Mouse (Mus musculus) cerebellum, adult 9-11 months (tissue): ENCODE measurements around the gene Atf1.

Experiments
- DNase-seq: peaks from one replicate; pipeline ENCODE4 v3.0.0; 2022

The Atf1 gene

DNA sequence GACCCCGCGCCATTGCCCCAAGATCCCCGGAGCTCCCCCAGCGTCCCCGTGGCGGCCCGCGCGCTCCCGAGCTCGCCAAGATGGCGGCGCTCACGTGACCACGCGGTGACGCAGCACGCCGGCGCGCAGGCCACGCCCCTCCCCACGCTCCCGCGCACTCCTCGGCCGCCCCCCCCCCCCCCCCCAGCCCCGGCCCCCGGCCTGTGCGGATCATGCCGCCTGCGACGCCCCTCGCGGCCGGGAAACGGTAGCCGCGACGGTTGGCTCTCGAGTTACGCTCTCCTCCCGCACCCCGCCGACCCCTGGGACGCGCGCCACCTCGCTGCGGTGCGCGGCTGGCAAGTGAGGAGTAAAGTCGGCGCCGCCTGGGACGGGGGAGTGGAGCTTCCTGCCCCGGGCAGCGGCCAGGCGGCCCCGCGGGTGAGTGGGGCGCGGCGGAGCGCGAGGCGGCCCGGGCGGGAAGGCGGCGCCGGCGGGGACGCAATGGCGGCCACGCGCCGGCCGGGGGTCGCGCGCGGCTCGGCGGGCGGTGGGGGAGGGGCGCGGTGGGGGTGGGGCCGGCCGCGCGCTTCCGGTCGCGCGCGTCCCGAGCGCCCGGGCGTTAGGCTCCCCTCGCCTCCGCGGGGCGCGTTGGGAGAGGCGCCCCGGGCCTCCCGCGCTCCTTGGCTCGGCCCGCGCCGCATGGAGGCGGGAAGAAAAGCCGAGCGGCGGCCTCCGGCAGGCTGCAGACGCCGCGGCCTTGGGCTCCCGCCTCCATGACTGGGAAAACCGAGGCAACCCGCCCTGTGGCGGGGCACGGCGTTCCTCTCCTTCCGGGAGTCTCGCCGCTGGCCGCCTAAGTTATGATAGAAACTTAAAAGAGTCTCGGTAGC, at the start of gene Atf1:
Gene Atf1, plus strand, starts transcription at position 157 of the 872 bp plus-strand sequence.
- peak; percentile 92 for DNase-seq

DNA sequence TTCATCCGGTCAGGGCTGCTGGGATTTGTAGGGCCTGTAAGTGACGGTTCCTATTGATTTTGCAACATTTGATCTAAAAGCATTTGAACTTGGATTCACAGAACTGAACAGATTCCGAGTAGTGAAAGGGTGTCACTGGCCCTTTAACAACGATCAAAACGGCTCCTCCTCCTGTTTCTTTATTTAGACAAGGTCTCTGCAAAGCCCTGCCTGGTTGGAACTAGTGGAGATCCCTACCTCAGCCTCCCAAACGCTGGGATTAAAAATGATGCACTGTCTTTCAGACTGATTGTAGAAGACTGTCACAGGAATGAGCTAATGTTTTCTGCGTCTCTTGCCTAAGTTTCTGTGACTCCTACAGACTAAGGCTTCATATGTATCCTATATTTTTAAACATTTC, 49.1 kb upstream of the Atf1 start:
- no peak for DNase-seq

DNA sequence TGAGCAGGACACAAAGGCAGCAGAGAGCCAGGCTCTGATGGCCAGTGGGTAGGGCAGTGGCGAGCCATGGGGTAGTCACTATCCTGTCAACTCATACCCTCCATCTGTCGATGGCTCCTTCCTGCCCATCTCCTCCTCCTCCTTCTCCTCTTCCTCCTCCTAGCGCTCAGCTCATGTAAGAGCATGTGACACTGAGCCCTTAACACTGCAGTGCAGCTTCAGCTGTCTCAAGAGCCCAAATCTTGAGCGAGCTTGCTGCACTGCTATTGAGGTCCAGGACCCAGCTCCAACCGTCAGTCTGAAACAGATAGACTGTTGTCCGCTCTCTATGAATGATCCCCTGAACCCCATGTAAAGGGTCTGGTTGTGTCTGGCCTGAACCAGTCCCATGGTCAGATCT, 47.9 kb upstream of the Atf1 start:
- DNase-seq: no peak

DNA sequence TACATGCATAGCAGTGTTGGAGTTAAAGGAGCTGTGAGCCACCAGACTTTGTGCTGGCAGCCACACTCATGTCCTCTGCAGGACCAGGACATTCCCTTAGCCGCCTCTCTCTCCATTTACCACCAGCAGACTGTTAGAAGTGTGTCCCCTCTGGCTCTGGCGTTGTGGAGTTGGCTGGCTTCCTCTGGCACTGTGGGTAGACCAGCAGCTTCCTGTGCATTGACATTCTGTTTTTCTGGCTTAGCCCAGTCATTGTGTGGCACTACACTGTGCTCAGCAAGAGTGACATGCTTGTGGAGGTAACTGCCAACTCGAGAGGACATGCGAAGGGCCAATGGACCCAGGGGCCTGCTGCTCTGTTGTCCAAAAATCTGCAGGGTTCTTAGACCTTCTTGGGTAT, 47.4 kb upstream of the Atf1 start:
- peak; percentile 92 for DNase-seq

DNA sequence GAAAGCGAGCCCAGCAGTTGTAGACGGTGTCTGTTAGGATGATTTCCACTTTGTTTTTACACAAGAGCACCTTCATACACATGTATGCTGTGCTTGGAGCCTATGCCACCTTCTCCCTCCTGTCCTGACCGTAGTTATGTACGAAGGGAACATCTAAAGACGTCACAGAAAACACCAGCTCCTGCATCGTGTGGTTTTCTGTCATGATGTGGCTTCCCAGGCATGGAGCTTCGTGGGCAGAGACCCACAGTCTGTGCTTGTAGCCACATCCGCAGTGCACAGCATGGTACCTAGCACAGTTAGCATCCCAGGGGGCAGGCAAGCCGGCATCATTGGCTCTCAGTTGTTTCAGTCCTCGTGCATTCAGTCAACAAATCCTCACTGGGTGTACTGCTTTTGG, 45.8 kb upstream of the Atf1 start:
- no peak for DNase-seq

DNA sequence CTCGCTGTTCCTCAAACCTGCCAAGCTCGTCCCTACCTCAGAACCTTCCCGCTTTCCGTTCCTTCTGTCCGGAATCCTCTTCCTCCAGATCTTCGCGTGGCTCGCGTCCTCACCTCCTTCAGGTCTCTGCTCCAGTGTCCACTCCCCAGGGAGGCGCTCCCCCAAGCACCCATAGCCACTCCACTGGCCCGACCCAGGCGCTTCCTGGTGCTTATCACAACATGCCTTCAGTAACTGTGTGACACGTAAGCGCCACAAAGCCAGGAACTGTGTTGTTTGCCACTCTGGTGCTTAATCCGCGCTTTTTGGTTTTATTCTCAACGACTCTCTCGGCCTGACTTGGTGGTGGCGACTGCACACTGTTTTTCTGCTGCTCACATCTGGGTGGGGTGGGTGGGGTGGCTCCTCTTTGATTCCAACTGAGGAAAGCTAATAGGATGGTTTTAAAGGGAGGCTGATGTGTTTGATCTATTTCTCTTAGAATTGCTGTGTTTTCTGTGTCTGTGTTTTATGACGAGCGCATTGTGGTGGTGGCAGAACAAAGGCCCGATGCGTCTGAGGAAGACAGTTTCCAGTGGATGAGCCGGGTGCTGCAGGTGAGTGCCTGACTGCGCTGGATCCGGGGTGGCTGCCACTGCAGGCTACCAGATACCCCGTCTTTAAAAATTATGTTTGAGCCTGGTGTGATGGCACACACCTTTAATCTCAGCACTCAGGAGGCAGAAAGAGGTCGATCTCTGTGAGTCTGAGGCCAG, 44.9 kb upstream of the Atf1 start:
- DNase-seq: no peak

DNA sequence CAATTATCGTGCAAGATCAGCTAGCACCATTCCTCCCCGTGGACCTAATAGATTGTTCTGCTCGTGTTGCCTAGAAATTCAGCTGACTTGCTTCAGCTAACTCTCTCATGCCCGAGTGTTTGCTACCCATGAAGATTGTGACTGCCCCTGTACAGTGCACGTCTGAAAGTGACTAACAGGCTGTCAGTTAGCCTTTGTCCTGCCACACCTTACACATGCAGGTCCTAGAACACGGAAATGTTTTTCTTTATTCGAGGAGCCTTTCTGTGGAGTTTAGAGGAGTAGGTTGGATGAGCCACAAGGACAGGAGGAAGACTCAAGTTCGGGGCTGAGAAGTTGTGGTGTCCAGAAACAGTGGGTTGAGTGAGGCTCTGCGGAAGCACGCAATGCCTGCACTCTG, 44.1 kb upstream of the Atf1 start:
- DNase-seq: no peak

DNA sequence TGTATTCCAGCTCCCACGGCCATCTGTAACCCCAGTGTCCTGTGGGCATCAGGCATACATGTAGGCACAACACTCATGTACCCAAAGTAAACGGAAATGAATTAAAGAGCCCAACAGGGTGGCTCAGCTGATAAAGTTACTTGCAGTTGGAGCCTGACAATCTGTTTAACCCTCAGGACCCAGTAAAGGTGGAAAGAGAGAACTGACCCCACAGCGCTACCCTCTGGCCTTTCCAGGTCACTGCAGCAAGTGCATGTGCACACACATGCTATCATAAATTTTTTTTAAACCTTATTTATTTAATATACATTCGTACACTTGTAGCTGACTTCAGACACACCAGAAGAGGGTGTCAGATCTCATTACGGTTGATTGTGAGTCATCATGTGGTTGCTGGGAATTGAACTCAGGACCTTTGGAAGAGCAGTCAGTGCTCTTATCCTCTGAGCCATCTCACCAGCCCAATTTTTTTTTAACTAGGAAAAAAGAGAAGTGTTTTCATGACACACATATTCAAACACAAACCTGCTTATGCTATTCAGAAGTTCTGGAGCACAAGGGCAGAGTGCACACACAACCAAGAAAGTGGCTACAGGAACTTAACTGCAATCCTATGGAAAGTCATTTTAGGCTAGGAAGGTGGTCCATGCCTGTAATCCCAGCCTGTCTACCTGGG, 42.7 kb upstream of the Atf1 start:
- DNase-seq: no peak

DNA sequence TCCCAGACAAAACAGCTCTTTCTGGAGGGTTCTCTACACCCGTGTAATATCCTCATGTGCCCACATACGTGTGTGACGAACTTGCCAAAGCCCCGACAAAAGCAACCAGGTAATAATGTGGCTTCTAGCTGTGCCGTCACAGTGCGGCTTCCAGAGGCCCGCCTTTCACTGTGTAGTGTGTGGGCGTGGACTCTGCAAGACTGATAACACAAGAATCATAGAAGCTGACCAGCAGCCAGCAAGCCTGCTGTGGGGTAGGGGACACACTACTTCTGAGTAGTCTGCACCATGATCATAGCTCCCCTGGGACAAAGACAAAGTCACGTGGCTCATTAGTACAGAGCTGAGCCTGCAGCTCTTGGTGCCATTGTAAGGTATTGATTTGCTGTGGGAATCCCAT, 41.4 kb upstream of the Atf1 start:
- DNase-seq: no peak

DNA sequence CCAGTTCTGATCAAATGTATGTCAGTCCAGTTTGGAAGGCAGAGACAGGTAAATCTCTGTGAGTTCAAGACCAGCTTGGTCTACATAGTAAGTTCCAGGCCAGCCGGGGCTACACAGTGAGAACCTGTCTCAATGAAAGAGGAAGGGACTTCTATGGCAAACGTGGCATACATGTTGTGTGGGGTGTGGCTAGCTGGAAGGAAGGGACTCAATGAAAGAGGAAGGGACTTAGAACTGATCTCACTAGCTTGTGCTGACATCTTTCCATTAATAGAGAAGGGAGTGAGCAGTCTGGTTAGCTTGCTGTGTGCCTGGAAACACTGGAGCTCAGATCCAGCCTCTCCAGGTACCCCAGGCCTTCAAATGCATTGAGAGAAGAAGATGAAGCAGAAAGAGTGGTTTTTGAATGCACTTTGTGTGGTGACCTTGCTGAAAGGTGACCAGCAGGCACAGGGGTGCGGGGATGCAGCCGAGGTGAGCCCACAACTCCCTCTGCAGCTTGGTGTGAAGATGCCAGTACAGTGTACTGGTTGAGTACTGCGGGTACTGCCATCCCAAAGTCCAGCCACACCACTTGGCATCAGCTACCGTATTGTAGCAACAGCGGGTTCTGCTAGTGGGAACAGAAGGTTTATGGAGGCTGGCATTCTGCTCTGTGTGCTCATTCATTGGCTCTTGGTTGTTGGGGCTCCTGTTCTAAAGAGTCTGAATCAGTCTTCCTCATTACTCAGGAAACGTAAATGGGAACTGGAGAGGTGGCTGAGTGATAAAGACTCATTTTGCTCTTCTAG, 40.5 kb upstream of the Atf1 start:
- peak; percentile 39 for DNase-seq

DNA sequence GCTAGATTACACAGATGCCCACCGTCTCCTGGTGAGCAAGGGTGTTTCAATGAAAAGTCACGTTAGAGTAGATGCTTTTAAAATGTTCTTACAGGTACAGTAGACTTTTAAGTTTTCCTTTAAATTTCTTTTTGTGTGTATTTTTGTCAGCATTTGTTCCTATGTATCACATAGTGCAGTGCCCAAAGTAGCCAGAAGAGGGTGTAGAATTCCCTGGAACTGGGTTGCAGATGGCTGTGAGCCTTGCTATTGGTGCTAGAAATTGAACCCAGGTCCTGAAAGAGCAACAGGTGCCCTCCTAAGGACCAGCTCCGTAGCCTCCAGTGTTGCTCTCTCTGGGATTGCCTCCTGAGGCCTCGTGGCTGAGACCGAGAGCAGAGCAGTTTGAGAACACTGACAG, 39.1 kb upstream of the Atf1 start:
- DNase-seq: no peak

DNA sequence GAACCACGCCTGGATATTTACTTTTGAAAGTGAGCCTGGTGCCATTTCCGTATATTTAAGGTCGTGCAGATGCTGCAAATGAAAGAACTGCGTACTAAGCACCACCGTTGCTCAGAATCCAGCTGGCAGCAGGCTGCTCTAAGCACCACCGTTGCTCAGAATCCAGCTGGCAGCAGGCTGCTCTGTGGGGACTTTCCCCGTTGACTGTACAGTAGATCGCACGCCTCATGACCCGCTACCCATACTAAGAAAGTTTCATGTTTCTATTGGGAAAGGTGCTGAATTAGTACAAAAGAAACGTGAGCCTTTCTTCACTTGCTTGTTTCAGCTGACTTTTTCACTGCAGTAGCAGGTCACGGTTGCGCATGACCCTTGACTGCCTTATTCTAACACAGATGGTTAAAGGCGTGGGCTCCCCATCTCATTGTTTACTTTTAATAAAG, 38.6 kb upstream of the Atf1 start:
- DNase-seq: no peak

DNA sequence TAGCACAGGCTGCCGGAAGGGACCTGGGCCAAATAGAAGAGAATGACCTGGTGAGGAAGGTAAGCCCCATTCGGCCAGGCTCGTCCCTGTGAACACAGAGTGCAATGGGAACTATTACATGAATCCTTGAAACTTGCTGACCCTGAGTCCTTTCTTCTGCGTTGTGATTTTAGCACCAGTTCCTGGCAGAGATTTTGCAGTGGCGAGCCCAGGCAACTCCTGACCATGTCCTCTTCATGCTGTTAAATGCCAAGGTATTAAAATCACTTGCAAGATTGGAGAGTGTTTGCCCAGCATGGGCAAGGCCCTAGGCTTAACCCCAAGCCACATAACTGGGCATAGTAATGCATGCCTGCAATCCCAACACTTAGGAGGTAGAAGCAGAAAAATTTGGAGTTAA, 37.5 kb upstream of the Atf1 start:
- no peak for DNase-seq

DNA sequence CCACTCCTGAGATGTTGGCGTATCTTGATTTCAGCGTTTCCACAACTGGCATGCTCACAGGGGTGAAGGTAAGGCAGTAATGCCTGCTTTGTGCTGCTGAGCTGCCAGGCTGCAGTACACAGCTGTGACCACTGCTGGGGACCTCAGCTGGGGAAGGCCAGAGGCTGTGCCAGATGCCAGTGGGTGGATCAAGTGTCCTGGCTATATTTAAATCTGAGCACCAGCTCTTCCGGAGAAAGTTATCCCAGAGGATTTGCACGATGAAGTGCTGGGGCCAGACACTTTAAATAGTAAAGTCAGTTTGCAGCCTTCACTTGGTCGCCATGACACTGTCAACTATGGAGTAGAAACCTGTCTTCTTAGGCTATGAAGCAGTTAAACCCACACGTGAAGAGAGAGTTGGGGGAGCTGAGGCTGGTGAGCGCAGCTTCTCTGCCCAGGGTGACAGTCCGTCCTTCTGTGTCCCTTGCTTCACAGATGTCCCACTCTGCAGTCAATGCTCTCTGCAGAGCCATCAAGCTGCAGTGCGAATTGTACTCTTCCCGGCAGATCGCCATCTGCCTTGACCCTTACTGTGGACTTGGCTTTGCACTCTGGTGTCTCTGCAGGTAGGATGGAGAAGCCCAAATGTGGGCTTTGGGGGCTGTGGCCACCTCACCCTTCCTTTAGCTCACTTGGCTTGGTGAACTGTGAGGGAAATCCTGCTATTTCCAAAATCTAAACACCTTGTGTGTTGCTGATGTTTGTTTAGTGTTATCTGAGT, 28.5 kb upstream of the Atf1 start:
- DNase-seq: peak; percentile 91

DNA sequence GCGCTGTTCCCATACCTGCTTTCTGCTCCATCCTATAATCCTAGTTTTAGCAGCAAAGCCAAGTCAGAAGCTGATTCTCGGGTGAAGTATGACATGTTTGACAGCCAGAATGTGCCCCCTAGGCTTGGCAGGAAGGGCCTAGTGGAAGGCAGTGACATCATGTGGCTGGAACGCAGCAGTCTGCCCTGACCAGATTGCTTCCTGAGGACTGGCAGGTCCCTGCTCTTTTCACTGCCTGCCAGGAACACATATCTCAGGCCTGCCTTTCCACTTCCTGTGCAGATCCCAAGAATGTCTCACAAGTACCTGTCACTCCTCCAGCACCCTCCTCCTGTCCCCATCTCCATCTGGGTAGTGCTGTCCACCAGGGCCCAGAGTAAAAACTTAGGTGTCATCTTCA, 27.8 kb upstream of the Atf1 start:
- peak; percentile 96 for DNase-seq

DNA sequence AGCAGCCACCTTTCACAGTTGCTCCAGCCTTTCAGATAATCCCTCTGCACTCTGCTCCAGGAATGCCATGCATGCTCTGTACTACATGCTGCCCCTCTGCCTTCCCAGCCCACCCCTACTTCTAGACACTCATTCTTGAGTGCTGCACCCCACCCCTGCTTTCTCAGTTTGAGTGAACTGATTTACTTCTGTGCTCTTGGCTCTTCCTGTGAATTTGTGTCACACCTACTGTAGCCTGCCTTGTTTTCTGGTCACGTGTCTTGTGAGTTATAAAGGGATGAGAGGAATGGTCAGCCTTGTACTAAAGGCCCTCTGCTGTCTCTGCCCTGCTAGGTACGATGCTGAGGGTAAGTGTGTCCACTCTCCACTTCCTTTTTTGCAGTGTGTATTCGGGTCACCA, 25.8 kb upstream of the Atf1 start:
- DNase-seq: no peak

DNA sequence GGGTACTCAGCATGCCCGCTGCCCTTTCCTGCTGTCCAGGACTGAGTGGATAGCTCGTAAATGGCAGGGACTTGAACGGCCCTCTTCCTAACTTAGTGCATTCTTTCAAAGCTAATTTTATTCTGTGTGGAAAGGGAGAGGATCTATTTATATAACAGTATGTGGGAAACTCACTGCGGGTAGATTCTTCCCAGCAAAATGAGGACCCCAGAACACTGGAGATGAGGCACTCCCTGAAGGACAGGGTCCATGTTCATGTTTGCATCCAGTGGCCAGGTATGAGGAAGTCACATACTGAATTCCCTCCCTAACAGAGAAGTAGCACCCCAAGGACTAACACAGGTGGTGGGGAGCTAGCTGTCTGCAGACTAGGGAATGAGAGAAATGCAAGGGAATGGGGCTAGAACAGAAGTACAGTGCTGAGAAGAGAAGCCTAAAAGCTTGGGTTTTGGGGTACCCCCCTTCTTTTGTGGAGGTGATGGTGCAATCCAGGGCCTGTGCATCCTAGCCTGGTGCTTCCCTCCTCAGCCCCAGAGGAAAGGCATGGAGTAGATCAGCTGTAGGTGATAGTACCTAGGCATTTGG, 25.1 kb upstream of the Atf1 start:
- DNase-seq: no peak

DNA sequence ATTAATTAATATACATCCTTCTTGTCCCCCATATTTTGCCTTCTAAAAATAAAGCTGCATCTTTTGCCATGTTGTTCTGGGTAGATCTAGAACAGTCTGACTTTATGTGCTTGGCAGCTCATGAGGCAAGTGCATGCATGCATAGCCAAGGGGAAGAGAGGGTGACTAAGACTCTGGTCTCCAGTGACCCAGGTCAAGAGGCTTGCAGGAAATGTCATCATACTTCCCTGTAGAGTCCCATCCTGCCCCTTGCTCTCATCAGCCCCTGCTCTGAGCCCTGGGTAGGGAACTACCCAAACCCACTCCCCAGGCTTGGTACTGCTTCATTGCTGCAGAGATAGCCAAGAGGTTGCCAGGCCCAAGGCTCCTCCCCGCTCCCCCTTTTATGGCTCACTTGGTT, 23.0 kb upstream of the Atf1 start:
- no peak for DNase-seq

DNA sequence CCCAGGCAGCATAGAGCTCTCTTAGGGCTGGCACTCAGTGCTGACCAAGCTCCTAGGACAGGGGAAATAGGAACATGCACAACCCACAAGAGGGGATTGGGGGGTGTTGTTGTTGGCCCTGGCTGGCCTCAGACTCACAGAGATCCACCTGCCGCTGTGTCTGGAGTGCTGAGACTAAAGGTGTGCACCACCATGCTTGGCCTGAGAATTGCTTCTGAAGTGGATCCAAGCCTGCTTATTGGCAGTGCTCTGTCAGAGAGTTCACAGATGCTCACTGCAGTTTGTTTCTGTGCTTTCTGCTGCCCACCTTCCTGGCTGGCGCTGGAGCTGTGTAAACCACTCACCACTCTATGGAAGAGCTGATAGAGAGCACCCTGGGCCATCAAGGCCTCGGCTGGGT, 17.6 kb upstream of the Atf1 start:
- no peak for DNase-seq

DNA sequence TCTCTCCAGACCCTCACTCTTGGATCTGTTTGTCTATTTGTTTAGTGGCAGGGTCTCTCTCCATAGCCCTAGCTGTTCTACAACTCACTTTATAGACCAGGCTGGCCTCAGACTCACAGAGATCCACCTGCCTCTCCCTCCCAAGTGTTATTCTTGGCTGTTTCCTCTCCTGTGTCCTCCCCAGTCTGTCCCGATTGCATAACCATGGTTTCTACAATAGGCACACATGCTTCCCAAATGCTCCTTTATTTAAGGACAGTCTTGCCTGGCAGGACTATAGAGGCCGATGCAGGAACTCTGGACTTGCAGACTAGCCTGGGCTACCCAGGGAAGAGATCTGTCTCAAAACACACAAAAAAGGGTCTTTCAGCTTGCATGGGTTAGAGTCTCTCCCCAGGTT, 14.3 kb upstream of the Atf1 start:
- DNase-seq: peak; percentile 59

DNA sequence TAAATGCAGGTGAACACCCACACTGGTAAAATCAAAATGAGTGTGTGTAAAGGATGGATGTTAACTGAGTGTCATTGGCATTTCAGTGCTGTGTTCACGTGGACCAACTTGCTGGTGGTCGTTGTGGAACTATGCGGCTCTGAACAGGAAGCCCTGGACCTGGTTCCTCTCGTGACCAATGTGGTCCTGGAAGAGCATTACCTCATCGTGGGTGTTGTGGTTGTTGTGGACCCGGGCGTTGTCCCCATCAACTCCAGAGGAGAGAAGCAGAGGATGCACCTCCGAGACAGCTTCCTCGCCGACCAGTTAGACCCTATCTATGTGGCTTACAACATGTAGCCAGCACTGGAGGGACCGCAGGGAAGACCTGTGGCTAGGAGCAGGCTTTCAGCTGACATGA, 12.5 kb upstream of the Atf1 start:
- DNase-seq: no peak

DNA sequence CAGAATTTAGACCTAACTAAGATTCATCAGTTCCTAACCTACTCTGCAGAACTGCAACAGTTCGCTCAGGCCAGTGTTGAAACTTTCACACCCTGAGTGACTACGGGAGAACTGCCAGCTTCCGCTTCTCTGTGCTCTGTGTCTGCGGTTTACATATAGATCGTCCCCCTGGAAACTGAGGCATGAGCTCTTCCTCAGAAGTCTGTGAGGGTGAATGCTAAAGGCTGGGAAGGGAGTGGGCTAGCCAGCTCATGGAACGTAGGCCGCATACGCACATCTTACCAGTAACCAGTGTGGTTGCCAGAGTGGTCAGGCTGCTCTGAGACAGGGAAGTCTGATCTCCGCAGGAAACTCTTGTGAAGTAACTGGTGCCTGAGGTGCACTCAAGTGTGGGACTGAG, 11.4 kb upstream of the Atf1 start:
- no peak for DNase-seq
